Mouse (Mus musculus) thymus, postnatal 10 days (tissue): Measurements from ENCODE around the gene Plk4.
"Not testable (repeated sequence)": the region's sequence is repeated elsewhere in the genome, so short reads cannot be mapped to it uniquely, and the experiment has no call there.

ENCODE experiments used
- DNase-seq, 2 experiments: peaks; one replicate each; pipeline ENCODE4 v3.0.0; 2021; ENCODE audit warnings: low spot score in 2 of 2

Gene Plk4

GRCm38 (mm10) chr3:40799530-40800372 lies at the start of gene Plk4:
TSS of gene Plk4 (plus strand) at chr3:40800019.
- DNase-seq = peak; percentile 92 to 96

DNA sequence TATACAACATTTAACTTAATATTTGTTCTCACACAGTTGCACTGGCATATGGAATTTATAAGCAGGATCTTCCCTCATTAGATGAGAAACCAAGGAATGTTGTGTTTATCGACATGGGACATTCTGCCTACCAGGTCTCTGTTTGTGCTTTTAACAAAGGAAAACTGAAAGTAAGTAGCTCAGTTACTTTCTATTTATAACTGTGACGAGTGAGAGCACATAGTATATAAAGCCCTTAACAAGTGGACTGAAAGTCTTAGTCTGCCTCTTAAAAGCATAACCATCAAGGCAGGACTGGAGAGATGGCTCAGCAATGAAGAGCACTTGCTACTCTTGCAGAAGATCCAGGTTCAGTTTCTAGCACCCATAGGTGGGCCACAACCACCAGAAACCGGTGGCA lies 39.1 kb upstream of the Plk4 start:
- DNase-seq = no peak

GRCm38 (mm10) chr3:40761312-40761711 lies 38.5 kb upstream of the Plk4 start:
- DNase-seq = no peak

DNA sequence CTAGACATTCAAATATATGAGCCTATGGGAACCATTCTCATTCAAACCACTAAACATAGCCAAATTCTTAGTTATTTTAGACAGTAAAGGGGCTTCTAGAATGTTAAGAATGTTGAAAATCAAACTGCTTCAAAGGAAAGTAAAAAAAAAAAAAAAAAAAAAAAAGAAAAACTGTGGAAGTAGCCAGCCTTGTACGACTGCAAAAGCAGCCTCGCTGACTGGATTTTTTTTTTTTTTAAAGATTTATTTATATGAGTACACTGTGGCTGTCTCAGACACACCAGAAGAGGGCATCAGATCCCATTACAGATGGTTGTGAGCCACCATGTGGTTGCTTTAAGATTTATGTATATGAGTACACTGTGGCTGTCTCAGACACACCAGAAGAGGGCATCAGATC lies 6.0 kb upstream of the Plk4 start:
- no peak for DNase-seq

DNA sequence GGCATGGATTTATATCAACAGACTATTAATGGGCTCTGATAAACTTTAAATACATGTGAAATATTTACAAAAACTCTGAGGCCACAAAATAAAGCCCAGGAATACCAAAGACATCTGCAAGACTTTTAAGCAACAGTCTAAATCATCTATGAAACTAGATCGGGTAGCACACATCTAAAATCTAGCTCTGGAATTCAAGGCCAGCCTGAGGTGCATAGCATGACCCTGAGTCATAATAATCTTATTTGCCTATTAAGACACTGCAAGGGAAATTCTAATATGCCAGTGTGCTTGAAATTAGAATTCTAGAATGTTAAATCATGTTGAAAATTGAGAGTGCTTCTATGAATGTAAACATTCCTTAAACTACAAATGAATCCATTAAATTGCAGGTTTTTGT lies 1.8 kb upstream of the Plk4 start:
- DNase-seq = no peak

DNA sequence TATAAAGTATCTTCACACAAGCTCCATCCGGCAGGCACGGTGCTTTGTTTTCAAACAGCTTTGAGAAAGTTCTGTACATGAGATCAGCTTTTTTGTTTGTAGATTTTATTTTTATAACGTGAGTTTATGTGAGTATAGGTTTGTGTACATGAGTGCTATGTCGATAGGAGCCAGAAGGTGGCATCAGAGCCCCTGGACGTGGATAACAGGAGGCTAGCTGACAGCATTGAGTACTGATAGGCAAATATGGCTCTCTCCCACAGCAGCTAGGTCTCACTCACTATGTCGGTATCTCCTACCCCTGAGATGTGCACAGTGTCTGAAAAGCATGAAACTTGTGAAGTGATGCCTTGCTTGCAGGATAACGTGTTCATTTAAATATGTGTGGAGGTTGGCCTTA lies 1.3 kb upstream of the Plk4 start:
- peak; percentile 32 to 56 for DNase-seq

DNA sequence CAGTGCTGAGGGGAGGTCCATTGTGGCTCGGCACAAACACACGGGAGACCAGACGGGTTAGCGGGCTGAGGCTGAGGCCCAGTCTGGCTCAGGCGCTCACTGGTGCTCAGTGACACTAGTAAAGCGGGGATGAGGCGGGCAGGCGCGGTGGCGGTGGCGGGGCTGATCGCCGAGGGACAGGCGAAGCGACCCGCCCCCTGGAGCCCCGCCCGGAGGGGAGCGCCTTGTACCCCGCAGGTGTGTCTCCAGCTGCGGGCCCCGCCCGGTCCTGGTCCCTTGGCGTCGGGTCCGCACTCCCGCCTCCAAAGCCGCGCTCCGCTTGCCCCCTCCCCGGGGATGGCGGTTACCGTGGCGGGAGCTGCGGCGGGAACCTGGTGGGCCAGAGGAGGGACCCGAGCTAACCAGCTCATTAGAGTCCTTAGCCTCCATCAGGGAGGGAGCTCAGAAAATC lies 579 bp downstream of the Plk4 start:
- DNase-seq = peak; percentile 54 to 61

DNA sequence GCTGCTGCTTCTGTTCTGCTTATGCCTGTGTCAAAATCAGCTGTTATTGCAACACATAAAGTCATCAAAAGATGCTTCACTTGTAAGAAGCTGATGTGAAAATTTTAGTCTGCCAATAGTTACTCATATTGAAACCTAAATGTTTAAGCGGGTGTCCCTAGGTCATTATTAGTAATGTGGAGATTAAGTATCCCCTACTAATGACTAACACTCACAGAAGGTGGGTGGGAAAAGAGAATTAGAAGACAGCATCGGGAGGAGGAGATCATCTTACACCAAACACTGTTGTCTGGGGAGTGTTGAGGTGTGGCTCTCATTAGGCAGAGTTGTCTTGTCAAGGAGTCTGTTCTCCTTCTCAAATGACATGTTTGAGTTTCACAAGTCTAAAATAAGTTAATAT lies 7.1 kb downstream of the Plk4 start:
- DNase-seq = no peak

DNA sequence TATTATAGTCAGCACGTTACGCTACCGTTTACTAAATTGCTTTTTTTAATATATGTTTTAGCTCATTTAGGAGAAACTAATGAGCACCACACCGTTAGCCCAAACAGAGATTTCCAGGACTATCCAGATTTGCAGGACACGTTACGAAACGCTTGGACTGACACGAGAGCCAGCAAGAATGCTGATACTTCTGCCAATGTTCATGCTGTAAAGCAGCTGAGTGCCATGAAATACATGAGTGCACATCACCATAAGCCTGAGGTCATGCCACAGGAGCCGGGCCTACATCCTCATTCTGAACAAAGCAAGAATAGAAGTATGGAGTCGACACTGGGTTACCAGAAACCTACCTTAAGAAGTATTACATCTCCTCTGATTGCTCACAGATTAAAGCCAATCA lies 8.9 kb downstream of the Plk4 start:
- DNase-seq = no peak

DNA sequence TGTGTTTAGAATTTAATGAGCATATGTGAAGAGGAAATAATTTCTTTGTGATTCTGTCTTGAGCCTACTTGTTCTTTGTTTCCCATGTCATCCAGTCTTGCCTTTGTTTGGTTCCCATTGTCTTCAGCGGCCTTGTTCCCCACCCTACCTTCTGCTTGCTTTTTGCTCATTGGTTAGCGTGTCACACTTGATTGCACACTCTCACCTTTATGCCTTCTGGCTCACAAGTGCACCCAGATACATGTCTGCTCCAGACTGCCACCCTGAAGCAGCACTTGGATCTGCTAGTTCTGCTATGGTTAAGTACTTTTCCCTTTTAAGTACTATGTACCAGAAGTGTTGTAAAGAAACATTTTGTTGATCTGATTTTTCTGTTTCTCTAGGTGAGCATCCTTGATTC lies 10.1 kb downstream of the Plk4 start:
- no peak for DNase-seq

DNA sequence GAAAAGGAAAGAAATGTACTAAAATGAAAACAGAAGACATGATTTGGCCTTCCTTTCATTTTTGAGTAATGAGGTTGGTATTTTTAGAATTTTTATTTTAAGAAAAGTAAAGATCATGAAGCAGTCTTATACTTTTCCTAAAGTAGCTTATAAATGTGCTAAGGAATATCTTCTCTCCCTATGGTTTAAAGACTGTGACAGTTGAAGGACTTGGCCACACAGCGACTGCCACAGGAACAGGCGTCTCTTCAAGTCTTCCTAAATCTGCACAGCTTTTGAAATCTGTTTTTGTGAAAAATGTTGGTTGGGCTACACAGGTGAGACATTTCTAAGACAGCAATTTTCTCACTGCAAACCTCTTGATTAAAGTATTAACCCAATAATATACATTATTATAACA lies 13.5 kb downstream of the Plk4 start:
- DNase-seq = no peak

DNA sequence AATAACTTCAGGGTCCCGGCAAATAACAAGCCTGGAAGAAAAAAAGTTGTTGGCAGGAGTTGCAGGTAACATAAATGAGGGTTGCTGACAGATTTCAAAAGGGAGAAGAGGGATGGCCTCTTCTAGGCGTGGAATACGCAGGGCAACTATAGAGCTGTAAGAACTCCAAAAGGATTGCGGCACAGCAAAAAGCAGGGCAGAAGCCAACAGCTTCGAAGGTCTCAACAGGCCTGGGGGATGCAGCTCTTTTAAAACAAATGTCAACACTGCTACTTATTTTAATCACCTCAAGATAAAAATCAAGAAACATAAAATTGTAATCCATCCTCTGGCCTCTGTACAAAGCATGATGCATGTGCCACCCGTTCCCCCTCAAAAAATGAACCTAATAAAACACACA lies 45.7 kb downstream of the Plk4 start:
- not testable (repeated sequence) for DNase-seq

- DNase-seq = peak; percentile 93 to 96
Measured at GRCm38 (mm10) chr3:40846473-40846956, 46.7 kb downstream of the Plk4 start, which contains the start of gene Mfsd8. TSS of gene Mfsd8 (minus strand) at chr3:40846886.

- not testable (repeated sequence) for DNase-seq
Measured at GRCm38 (mm10) chr3:40846957-40847017, 47.0 kb downstream of the Plk4 start, which contains the start of gene Abhd18. TSS of gene Abhd18 (plus strand) at chr3:40846970.

DNA sequence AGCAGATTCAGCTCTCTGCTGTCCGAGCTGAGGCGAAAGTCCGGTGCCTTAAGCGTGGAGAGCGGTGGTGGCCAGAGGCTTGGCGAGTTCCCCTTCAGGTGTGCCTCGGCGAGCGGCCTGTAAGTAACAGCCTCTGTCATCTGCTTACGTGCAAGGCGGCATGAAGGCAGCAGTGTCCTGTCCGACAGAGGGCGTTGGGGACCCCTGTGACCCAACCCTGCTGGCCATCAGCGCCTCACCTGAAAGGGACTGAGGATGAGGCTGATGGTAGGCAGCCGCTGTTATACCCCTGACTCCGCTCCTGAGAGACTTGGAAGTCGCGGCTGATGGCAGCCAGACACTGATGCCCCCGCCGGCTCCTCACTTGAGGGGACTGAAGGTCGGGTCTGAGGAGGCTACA lies 47.2 kb downstream of the Plk4 start:
- peak; percentile 52 to 63 for DNase-seq

- DNase-seq = not testable (repeated sequence)
Measured at GRCm38 (mm10) chr3:40847936-40848335, 48.1 kb downstream of the Plk4 start.

GRCm38 (mm10) chr3:40853123-40853738 lies 53.4 kb downstream of the Plk4 start:
- DNase-seq = not testable (repeated sequence)
